Mouse (Mus musculus): ENCODE measurements at regions not wholly inside any gene's neighbourhood (a gene's known extent, or its start where the extent isn't known, plus 50 kb on each side); places are given as distances from the start of the nearest gene placed in this dataset.

DNA sequence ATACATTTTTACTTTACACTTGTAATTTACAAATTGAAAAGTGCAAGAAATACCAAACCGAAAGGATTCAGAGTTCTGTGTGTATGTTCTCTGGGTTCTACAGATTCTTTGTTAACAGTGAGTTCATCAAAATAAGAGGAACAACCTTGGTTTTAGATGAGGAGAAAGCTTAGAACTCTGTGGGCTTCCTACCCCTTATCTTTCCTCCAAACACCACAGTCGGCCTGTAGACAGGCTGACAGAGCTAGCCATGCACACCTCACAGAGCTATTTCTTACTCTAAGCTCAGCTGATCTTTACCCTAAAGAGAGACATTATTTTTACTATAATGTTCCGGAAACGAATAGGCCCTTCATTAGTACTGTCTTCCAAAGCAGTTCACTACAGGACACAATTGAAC, 67.7 kb upstream of the Zdhhc17 start:
- no peak for DNase-seq (ENCODE audit: low spot score)

GRCm38 (mm10) chr10:111073851-111074430, 64.0 kb upstream of the Zdhhc17 start:
- peak; percentile 13 for DNase-seq (ENCODE audit: low spot score)

DNA sequence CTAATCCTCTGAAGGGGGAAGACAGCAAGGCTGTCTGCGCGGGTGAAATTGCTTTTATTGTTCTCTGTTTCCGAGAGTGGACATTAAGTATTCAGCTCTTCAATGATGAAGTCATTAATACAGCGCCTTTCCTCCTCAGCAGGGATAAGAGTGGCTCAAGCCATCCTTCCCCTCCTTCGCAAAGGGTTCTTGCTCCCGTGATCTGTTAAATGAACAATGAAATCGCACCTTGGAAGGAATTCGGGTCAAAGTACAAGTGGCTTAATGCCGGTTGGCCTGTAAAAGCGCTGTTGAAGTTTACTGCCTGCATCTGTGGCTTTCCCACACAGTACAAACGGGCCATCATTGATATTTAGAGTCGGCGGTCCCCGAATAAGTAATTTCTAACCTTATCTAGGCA, 63.3 kb upstream of the Zdhhc17 start:
- DNase-seq (ENCODE audit: low spot score) = no peak

DNA sequence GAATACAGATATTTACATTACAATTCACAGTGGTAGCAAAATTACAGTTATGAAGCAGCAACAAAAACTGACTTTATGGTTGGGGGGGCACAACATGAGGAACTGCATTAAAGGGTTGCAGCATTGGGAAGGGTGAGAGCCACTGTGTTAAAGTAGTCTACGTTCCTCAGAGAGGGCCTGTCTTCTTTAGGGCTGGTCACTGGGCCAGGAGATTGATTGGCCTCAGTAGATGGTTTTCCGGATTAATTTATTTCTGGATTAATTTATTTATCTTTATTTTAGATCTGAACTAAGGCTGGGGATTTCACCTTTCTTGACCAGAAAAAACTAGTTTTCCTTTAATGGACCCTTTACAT, 62.6 kb upstream of the Zdhhc17 start:
- DNase-seq (ENCODE audit: low spot score) = no peak

DNA sequence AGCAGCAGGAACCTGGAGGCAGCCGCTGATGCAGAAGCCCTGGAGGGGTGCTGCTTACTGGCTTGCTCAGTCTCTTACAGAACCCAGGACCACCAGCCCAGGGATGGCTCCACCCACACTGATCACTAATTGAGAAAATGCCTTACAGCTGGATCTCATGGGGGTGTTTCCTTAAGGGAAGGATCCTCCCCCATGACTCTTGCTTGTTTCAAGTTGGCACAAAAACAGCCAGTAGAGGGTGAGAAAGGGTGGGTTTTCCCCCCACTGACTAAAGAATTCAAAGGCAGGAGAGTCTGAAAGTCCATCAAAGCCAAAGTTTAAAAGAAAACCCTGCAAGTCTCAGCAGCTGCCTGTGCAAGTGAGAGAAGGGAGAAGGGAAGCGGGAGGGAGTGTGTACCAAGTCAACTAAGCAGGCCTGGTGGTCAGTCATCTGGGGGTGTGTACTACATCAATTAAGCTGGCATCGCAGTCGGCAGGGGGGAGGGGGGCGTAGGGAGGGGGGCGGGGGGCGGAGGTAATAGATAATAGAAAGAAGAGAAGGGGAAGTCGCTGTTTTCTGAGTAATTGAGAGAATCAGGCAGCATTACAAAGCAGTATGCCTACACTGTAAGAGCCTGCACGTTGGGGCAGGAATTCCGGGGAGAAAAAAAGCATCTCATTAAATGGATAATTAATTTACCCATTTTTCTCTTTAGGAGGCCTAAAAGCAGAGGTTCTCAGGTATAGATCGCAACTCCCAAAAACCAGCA, 62.0 kb upstream of the Zdhhc17 start:
- DNase-seq (ENCODE audit: low spot score) = no peak

- no peak for DNase-seq (ENCODE audit: low spot score)
Observed at GRCm38 (mm10) chr10:111066146-111066545, 56.2 kb upstream of the Zdhhc17 start.

DNA sequence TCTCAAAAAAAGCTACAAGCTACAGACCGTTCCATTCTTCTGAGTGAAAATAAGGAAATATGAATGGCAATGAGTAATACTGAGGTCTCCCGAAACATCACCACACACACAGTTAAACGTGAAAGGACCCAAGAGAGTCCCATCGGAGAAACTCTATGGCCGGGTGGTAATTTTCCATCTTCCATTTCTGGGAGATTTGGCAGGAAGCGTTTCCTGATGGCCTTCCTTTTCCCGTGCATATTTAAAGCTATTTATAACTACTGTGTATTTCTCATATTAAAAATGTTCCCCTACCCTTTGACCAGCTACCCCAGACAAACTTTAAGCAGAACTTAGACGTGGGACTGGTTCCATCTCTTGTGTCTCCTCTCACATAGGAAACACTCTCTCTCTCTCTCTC, 50.7 kb upstream of the Zdhhc17 start:
- DNase-seq (ENCODE audit: low spot score) = no peak
